Mouse (Mus musculus) myocyte (in vitro differentiated cells): ENCODE data around the gene Nccrp1.

Experiments used
- MAX ChIP-seq: IDR thresholded peaks from one replicate; pipeline ENCODE4 v1.6.1; 2011; ENCODE audit warnings: low read depth, mild to moderate bottlenecking, control low read depth
- MYOD1 ChIP-seq, 3 experiments: IDR thresholded peaks; one replicate each; pipeline ENCODE4 v1.6.1; 2011; ENCODE audit warnings: control low read depth in 2 of 3, low read depth in 2 of 3, mild to moderate bottlenecking in 2 of 3, moderate library complexity in 1 of 3; ENCODE audit not compliant: insufficient read length in 2 of 3, control insufficient read depth in 1 of 3
- POLR2A ChIP-seq: IDR thresholded peaks from one replicate; pipeline ENCODE4 v1.6.1; 2011; ENCODE audit warnings: low read depth, mild to moderate bottlenecking, control low read depth, moderate library complexity; ENCODE audit not compliant: insufficient read length
- POLR2AphosphoS2 ChIP-seq: IDR thresholded peaks from one replicate; pipeline ENCODE4 v1.6.1; 2011; ENCODE audit warnings: low read depth, control low read depth; ENCODE audit not compliant: insufficient read length
- REST ChIP-seq: IDR thresholded peaks from one replicate; pipeline ENCODE4 v1.6.1; 2011; ENCODE audit warnings: mild to moderate bottlenecking, control low read depth, moderate library complexity; ENCODE audit not compliant: insufficient read depth, insufficient read length
- SRF ChIP-seq: IDR thresholded peaks from one replicate; pipeline ENCODE4 v1.6.1; 2011; ENCODE audit warnings: low read depth; ENCODE audit not compliant: control insufficient read depth, insufficient read length
- TCF12 ChIP-seq: IDR thresholded peaks from one replicate; pipeline ENCODE4 v1.6.1; 2011; ENCODE audit warnings: mild to moderate bottlenecking, control low read depth; ENCODE audit not compliant: poor library complexity, insufficient read depth, severe bottlenecking
- TCF3 ChIP-seq: IDR thresholded peaks from one replicate; pipeline ENCODE4 v1.6.1; 2011; ENCODE audit warnings: low read depth, control low read depth; ENCODE audit not compliant: insufficient read length
- USF1 ChIP-seq: IDR thresholded peaks from one replicate; pipeline ENCODE4 v1.6.1; 2011; ENCODE audit warnings: low read depth, mild to moderate bottlenecking, control low read depth, moderate library complexity

DNA sequence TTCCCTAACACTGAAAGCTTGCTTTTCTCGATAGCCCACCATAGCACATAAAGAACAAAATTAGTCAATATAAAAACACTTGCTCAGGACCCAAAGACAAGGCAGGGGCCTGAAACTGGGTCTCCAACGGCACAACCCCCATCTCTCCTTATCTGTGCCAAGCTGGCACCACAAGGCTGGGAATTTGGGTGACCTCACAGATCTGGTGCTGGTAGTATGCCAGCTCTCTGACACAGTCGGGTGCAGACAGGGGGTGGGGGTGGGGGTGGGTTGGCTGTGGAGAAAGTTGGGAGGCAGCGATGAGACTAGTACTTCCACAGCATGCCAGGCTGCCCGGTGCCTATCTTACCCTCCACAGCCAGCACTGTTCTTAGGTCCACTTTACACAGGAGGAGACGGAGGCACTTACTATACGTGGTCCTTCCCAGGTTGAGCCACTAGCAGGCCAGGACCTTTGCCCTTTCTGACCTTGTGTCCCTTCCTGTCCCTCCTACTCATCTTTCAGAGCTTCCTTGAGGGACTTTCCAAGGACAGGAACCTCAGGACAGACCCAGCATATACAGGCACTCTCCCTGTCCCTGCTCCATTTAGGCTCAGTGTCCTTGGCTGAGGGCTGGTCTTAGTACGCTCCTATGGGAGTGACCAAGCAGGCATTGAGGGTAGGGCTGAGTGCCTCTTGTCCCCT lies 48.8 kb upstream of the Nccrp1 start:
- no peak for TF ChIP-seq POLR2A
- TF ChIP-seq SRF: no peak
- no peak for TF ChIP-seq REST
- no peak for TF ChIP-seq MAX
- no peak for TF ChIP-seq USF1
- TF ChIP-seq TCF12: no peak
- no peak for TF ChIP-seq POLR2AphosphoS2
- TF ChIP-seq TCF3: no peak
- TF ChIP-seq MYOD1 (IDR thresholded peaks at IDR 0.05; ENCODE audit: control insufficient read depth in 1 of 3, insufficient read length in 2 of 3, low read depth in 2 of 3): no peak
